Mouse (Mus musculus) naive thymus-derived CD4-positive, alpha-beta T cell, adult 2 months (primary cell): ENCODE data around the gene Inhbc.

ENCODE experiments used
- DNase-seq: peaks from one replicate; pipeline ENCODE4 v3.0.0-alpha.2; 2011; ENCODE audit warnings: low read depth

Gene Inhbc

GRCm38 (mm10) chr10:127369834-127370820, at the start of gene Inhbc:
Inhbc (minus strand) TSS chr10:127370431.
- no peak for DNase-seq

- DNase-seq: no peak
Observed at GRCm38 (mm10) chr10:127414141-127414540, 43.9 kb upstream of the Inhbc start.

- DNase-seq: no peak
Observed at GRCm38 (mm10) chr10:127413585-127413984, 43.4 kb upstream of the Inhbc start.

- no peak for DNase-seq
Observed at GRCm38 (mm10) chr10:127412776-127413175, 42.5 kb upstream of the Inhbc start.

- DNase-seq: no peak
Observed at GRCm38 (mm10) chr10:127412101-127412500, 41.9 kb upstream of the Inhbc start.

- DNase-seq: no peak
Observed at GRCm38 (mm10) chr10:127407391-127407790, 37.2 kb upstream of the Inhbc start.

GRCm38 (mm10) chr10:127404701-127405100, 34.5 kb upstream of the Inhbc start:
- DNase-seq: no peak

GRCm38 (mm10) chr10:127391774-127392173, 21.5 kb upstream of the Inhbc start:
- no peak for DNase-seq

GRCm38 (mm10) chr10:127381743-127382134, 11.5 kb upstream of the Inhbc start:
- DNase-seq: no peak

- peak; percentile 74 for DNase-seq
Observed at GRCm38 (mm10) chr10:127380767-127381742, 10.8 kb upstream of the Inhbc start.

- DNase-seq: peak; percentile 93
Observed at GRCm38 (mm10) chr10:127380251-127380691, 10.0 kb upstream of the Inhbc start, which contains the start of gene R3hdm2. R3hdm2 (plus strand) TSS chr10:127380327.

GRCm38 (mm10) chr10:127379654-127380053, 9.4 kb upstream of the Inhbc start:
- DNase-seq: no peak

- no peak for DNase-seq
Observed at GRCm38 (mm10) chr10:127377700-127378099, 7.5 kb upstream of the Inhbc start.

GRCm38 (mm10) chr10:127371023-127371422, 792 bp upstream of the Inhbc start:
- DNase-seq: no peak

GRCm38 (mm10) chr10:127368273-127368672, 2.0 kb downstream of the Inhbc start:
- DNase-seq: no peak

- no peak for DNase-seq
Observed at GRCm38 (mm10) chr10:127367116-127367515, 3.1 kb downstream of the Inhbc start.

- no peak for DNase-seq
Observed at GRCm38 (mm10) chr10:127360714-127361113, 9.5 kb downstream of the Inhbc start.

- DNase-seq: no peak
Observed at GRCm38 (mm10) chr10:127355336-127355735, 14.9 kb downstream of the Inhbc start.

GRCm38 (mm10) chr10:127353909-127354895, 16.0 kb downstream of the Inhbc start, which contains the start of gene Inhbe:
Inhbe (minus strand) TSS chr10:127354411.
- no peak for DNase-seq

- no peak for DNase-seq
Observed at GRCm38 (mm10) chr10:127352766-127353165, 17.5 kb downstream of the Inhbc start.

GRCm38 (mm10) chr10:127352187-127352586, 18.0 kb downstream of the Inhbc start:
- no peak for DNase-seq
